Mouse (Mus musculus): Measurements from ENCODE around the gene Rab40c. TPM values are rescaled to one million over a fixed set of nuclear protein-coding genes. Genes with fewer than 3 reads are reported as not detected.

Gene Rab40c
- total and polyA plus RNA-seq, 3 experiments = 15.2 to 20.5 (median 17.6) TPM

- Histone ChIP-seq H3K36me3 (ENCODE audit: control insufficient read depth, insufficient read depth, low read length) (no peaks in the 10 kb centered on the region), H3K79me2 (replicated peaks; ENCODE audit: control insufficient read depth, insufficient read depth, low read length) (no peaks in the 10 kb centered on the region), H3K4me1 (ENCODE audit: control insufficient read depth, insufficient read depth, low read length) (peaks cover 6% of the 10 kb centered on the region; the same call in 1 of the 2 replicates), H3K4me3 (no peak overlapping the region), H3K27me3 (ENCODE audit: control insufficient read depth, insufficient read depth, low read length) (no peaks in the 10 kb centered on the region), H3K27ac (no peak overlapping the region), H3K9ac (ENCODE audit: low read depth, low read length) (no peak overlapping the region)
- no peak for DNase-seq
- intact Hi-C loops (cut with DNase I) = no loop called here
- TF ChIP-seq POLR2A (IDR thresholded peaks at IDR 0.05; ENCODE audit: insufficient read depth, low read depth, low read length) (no peak), CTCF (IDR thresholded peaks at IDR 0.05) (no peak), EP300 (IDR thresholded peaks at IDR 0.05; ENCODE audit: insufficient read depth, low read depth, low read length) (no peak)
- 93% methylated on average over 19 of the region's 19 CpGs for WGBS
Observed at GRCm38 (mm10) chr17:25878611-25879180, 40.8 kb downstream of the Rab40c start.

- 92% methylated on average over 32 of the region's 32 CpGs for WGBS
Observed at GRCm38 (mm10) chr17:25877741-25878610, 41.6 kb downstream of the Rab40c start.

GRCm38 (mm10) chr17:25877025-25877424 is 42.5 kb downstream of the Rab40c start:
- no peak overlapping the region for H3K4me3 ChIP-seq
- intact Hi-C loops (cut with DNase I) = no loop called here
- peaks cover 6% of the 10 kb centered on the region; the same call in 1 of the 2 replicates for H3K4me1 ChIP-seq (ENCODE audit: control insufficient read depth, insufficient read depth, low read length)
- TF ChIP-seq CTCF (IDR thresholded peaks at IDR 0.05) (no peak), POLR2A (IDR thresholded peaks at IDR 0.05; ENCODE audit: insufficient read depth, low read depth, low read length) (no peak), EP300 (IDR thresholded peaks at IDR 0.05; ENCODE audit: insufficient read depth, low read depth, low read length) (no peak)
- no peak overlapping the region for H3K9ac ChIP-seq (ENCODE audit: low read depth, low read length)
- no peak overlapping the region for H3K27ac ChIP-seq
- H3K27me3 ChIP-seq (ENCODE audit: control insufficient read depth, insufficient read depth, low read length) = no peaks in the 10 kb centered on the region
- no peak for DNase-seq
- H3K36me3 ChIP-seq (ENCODE audit: control insufficient read depth, insufficient read depth, low read length) = no peaks in the 10 kb centered on the region
- 69% methylated on average over 3 of the region's 3 CpGs for WGBS
- H3K79me2 ChIP-seq (replicated peaks; ENCODE audit: control insufficient read depth, insufficient read depth, low read length) = no peaks in the 10 kb centered on the region

More at GRCm38 (mm10) chr17:25877741-25878610, 41.6 kb downstream of the Rab40c start:
- peaks cover 6% of the 10 kb centered on the region; the same call in 1 of the 2 replicates for H3K4me1 ChIP-seq (ENCODE audit: control insufficient read depth, insufficient read depth, low read length)
- intact Hi-C loops (cut with DNase I) = no loop called here
- TF ChIP-seq POLR2A (IDR thresholded peaks at IDR 0.05; ENCODE audit: insufficient read depth, low read depth, low read length) (no peak), EP300 (IDR thresholded peaks at IDR 0.05; ENCODE audit: insufficient read depth, low read depth, low read length) (no peak), CTCF (IDR thresholded peaks at IDR 0.05) (no peak)
- H3K79me2 ChIP-seq (replicated peaks; ENCODE audit: control insufficient read depth, insufficient read depth, low read length) = no peaks in the 10 kb centered on the region
- no peak overlapping the region for H3K27ac ChIP-seq
- no peaks in the 10 kb centered on the region for H3K27me3 ChIP-seq (ENCODE audit: control insufficient read depth, insufficient read depth, low read length)
- no peak for DNase-seq
- H3K36me3 ChIP-seq (ENCODE audit: control insufficient read depth, insufficient read depth, low read length) = no peaks in the 10 kb centered on the region
- no peak overlapping the region for H3K4me3 ChIP-seq
- no peak overlapping the region for H3K9ac ChIP-seq (ENCODE audit: low read depth, low read length)

- Histone ChIP-seq H3K27me3 (ENCODE audit: control insufficient read depth, insufficient read depth, low read length) (no peaks in the 10 kb centered on the region), H3K27ac (no peak overlapping the region), H3K79me2 (replicated peaks; ENCODE audit: control insufficient read depth, insufficient read depth, low read length) (no peaks in the 10 kb centered on the region), H3K4me1 (ENCODE audit: control insufficient read depth, insufficient read depth, low read length) (peaks cover 6% of the 10 kb centered on the region; the same call in 1 of the 2 replicates), H3K4me3 (peak overlapping the region; percentile 82), H3K36me3 (ENCODE audit: control insufficient read depth, insufficient read depth, low read length) (no peaks in the 10 kb centered on the region), H3K9ac (ENCODE audit: low read depth, low read length) (no peak overlapping the region)
- intact Hi-C loops (cut with DNase I) = no loop called here
- TF ChIP-seq CTCF (IDR thresholded peaks at IDR 0.05) (no peak), POLR2A (IDR thresholded peaks at IDR 0.05; ENCODE audit: insufficient read depth, low read depth, low read length) (no peak), EP300 (IDR thresholded peaks at IDR 0.05; ENCODE audit: insufficient read depth, low read depth, low read length) (no peak)
- DNase-seq = no peak
- WGBS = 68% methylated on average over 10 of the region's 10 CpGs
Observed at GRCm38 (mm10) chr17:25876347-25876915, 43.1 kb downstream of the Rab40c start.

GRCm38 (mm10) chr17:25875171-25876136 is 44.1 kb downstream of the Rab40c start:
- Histone ChIP-seq H3K27ac (peak overlapping the region; percentile 91), H3K79me2 (replicated peaks; ENCODE audit: control insufficient read depth, insufficient read depth, low read length) (no peaks in the 10 kb centered on the region), H3K4me1 (ENCODE audit: control insufficient read depth, insufficient read depth, low read length) (peaks cover 6% of the 10 kb centered on the region; the same call in 1 of the 2 replicates), H3K36me3 (ENCODE audit: control insufficient read depth, insufficient read depth, low read length) (no peaks in the 10 kb centered on the region), H3K9ac (ENCODE audit: low read depth, low read length) (peak overlapping the region; percentile 82), H3K27me3 (ENCODE audit: control insufficient read depth, insufficient read depth, low read length) (no peaks in the 10 kb centered on the region), H3K4me3 (peak overlapping the region; percentile 82)
- DNase-seq = peak; percentile 89 to 92
- 0 out of 2 replicates have a peak, but pooled peaks have one; percentile 54 for TF ChIP-seq EP300 (IDR thresholded peaks at IDR 0.05; ENCODE audit: insufficient read depth, low read depth, low read length)
- TF ChIP-seq POLR2A (IDR thresholded peaks at IDR 0.05; ENCODE audit: insufficient read depth, low read depth, low read length) = peak; percentile 90
- TF ChIP-seq CTCF (IDR thresholded peaks at IDR 0.05) = peak; percentile 35
- 1% methylated on average over 59 of the region's 59 CpGs for WGBS
- intact Hi-C loops (cut with DNase I) = no loop called here
